Mouse (Mus musculus) spleen, postnatal 10 days (tissue): ENCODE measurements around the gene Zfp410.

Experiments
- DNase-seq, 2 experiments: peaks; one replicate each; pipeline ENCODE4 v3.0.0; 2021 to 2022; ENCODE audit warnings: low spot score in 2 of 2

Gene Zfp410

GRCm38 (mm10) chr12:84361555-84362489, 45.2 kb downstream of the Zfp410 start, which contains the start of the genes Coq6 and Fam161b:
Gene Coq6 (plus strand): TSS chr12:84361657.
Gene Fam161b (minus strand): TSS chr12:84361833.
- peak; percentile 85 to 96 for DNase-seq

GRCm38 (mm10) chr12:84362872-84363271, 46.2 kb downstream of the Zfp410 start:
- DNase-seq, result no peak

- no peak for DNase-seq
Measured at GRCm38 (mm10) chr12:84364291-84364690, 47.6 kb downstream of the Zfp410 start.

- no peak for DNase-seq
Measured at GRCm38 (mm10) chr12:84365137-84365536, 48.5 kb downstream of the Zfp410 start.

GRCm38 (mm10) chr12:84366971-84367370, 50.3 kb downstream of the Zfp410 start:
- DNase-seq, result peak in 1 of 2 experiments; percentile 40

- no peak for DNase-seq
Measured at GRCm38 (mm10) chr12:84371647-84372046, 55.0 kb downstream of the Zfp410 start.

- DNase-seq, result no peak
Measured at GRCm38 (mm10) chr12:84373831-84374481, 57.3 kb downstream of the Zfp410 start.

GRCm38 (mm10) chr12:84382369-84382768, 65.7 kb downstream of the Zfp410 start:
- no peak for DNase-seq

- no peak for DNase-seq
Measured at GRCm38 (mm10) chr12:84384644-84385081, 68.0 kb downstream of the Zfp410 start.

- DNase-seq, result no peak
Measured at GRCm38 (mm10) chr12:84385408-84385807, 68.8 kb downstream of the Zfp410 start.

- no peak for DNase-seq
Measured at GRCm38 (mm10) chr12:84388097-84388496, 71.4 kb downstream of the Zfp410 start.

GRCm38 (mm10) chr12:84388774-84389400, 72.2 kb downstream of the Zfp410 start:
- DNase-seq, result no peak

- no peak for DNase-seq
Measured at GRCm38 (mm10) chr12:84390336-84390735, 73.7 kb downstream of the Zfp410 start.

GRCm38 (mm10) chr12:84392681-84393080, 76.0 kb downstream of the Zfp410 start:
- no peak for DNase-seq
